Mouse (Mus musculus): Measurements from ENCODE around the gene Irgc1. TPM values are rescaled to one million over a fixed set of nuclear protein-coding genes. Genes with fewer than 3 reads are reported as not detected.
A peak's percentile ranks its signal among the peaks of the same experiment; 100 is the strongest.
"Not testable (repeated sequence)": the region's sequence is repeated elsewhere in the genome, so short reads cannot be mapped to it uniquely, and the experiment has no call there.

The Irgc1 gene
- total RNA-seq, 2 experiments from 2014 or later, result not detected

- not testable (repeated sequence) for DNase-seq (ENCODE audit: low spot score)
Observed at GRCm38 (mm10) chr7:24400489-24400888, 51.6 kb downstream of the Irgc1 start.

GRCm38 (mm10) chr7:24400082-24400452 lies 52.0 kb downstream of the Irgc1 start:
- no peak for DNase-seq (ENCODE audit: low spot score)

- peak; percentile 98 for DNase-seq (ENCODE audit: low spot score)
Observed at GRCm38 (mm10) chr7:24399256-24400081, 52.6 kb downstream of the Irgc1 start, which contains the start of gene Smg9. Smg9 (plus strand) TSS chr7:24399619.

GRCm38 (mm10) chr7:24398364-24398913 lies 53.7 kb downstream of the Irgc1 start:
- no peak for DNase-seq (ENCODE audit: low spot score)

- no peak for DNase-seq (ENCODE audit: low spot score)
Observed at GRCm38 (mm10) chr7:24396832-24397231, 55.3 kb downstream of the Irgc1 start.

GRCm38 (mm10) chr7:24394475-24395161 lies 57.5 kb downstream of the Irgc1 start:
- no peak for DNase-seq (ENCODE audit: low spot score)

GRCm38 (mm10) chr7:24394054-24394453 lies 58.0 kb downstream of the Irgc1 start:
- DNase-seq (ENCODE audit: low spot score), result no peak

- DNase-seq (ENCODE audit: low spot score), result no peak
Observed at GRCm38 (mm10) chr7:24391687-24392086, 60.4 kb downstream of the Irgc1 start.

GRCm38 (mm10) chr7:24391077-24391476 lies 61.0 kb downstream of the Irgc1 start:
- DNase-seq (ENCODE audit: low spot score), result peak; percentile 31

- DNase-seq (ENCODE audit: low spot score), result no peak
Observed at GRCm38 (mm10) chr7:24390512-24390911, 61.6 kb downstream of the Irgc1 start.

GRCm38 (mm10) chr7:24389516-24390187 lies 62.4 kb downstream of the Irgc1 start:
- no peak for DNase-seq (ENCODE audit: low spot score)

- DNase-seq (ENCODE audit: low spot score), result peak; percentile 48
Observed at GRCm38 (mm10) chr7:24387059-24387556, 65.0 kb downstream of the Irgc1 start.

GRCm38 (mm10) chr7:24384827-24385226 lies 67.3 kb downstream of the Irgc1 start:
- peak; percentile 53 for DNase-seq (ENCODE audit: low spot score)

GRCm38 (mm10) chr7:24384070-24384469 lies 68.0 kb downstream of the Irgc1 start:
- no peak for DNase-seq (ENCODE audit: low spot score)

GRCm38 (mm10) chr7:24382730-24383372 lies 69.2 kb downstream of the Irgc1 start:
- no peak for DNase-seq (ENCODE audit: low spot score)

Other genes with a start within 250 kb of the Irgc1 start
- gene Zfp111, start 240.9 kb downstream of the Irgc1 start, total RNA-seq (2021), result 1 to 10 TPM; 2.3 to 2.4 TPM
- gene Zfp109, start 214.7 kb downstream of the Irgc1 start, total RNA-seq (2021), result 1 to 10 TPM; 2.4 to 2.6 TPM
- 1 to 10 TPM; 1.8 to 2.1 TPM for gene Zfp108, start 197.5 kb downstream of the Irgc1 start, total RNA-seq (2021)
- gene Zfp93, start 181.9 kb downstream of the Irgc1 start, total RNA-seq (2021), result 1 to 10 TPM; 7.0 TPM
- gene Zfp61, start 151.1 kb downstream of the Irgc1 start, total RNA-seq (2021), result 1 to 10 TPM; 2.2 to 2.6 TPM
- gene Zfp94, start 135.6 kb downstream of the Irgc1 start, total RNA-seq (2021), result 1 to 10 TPM; 1.7 to 2.1 TPM
- gene Tescl, start 118.4 kb downstream of the Irgc1 start, total RNA-seq (2021), result not detected
- not detected for gene Lypd5, start 103.1 kb downstream of the Irgc1 start, total RNA-seq (2021)
- gene Kcnn4, start 82.0 kb downstream of the Irgc1 start, total RNA-seq (2021), result under 1 TPM; 0.46 to 0.50 TPM
- gene Smg9, start 52.7 kb downstream of the Irgc1 start, total RNA-seq (2021), result 10 to 100 TPM; 10.3 to 11.0 TPM
- gene Plaur, start 10.2 kb upstream of the Irgc1 start, total RNA-seq (2021), result 1 to 10 TPM in 1 of 2 experiments, under 1 TPM in 1; 0.87 to 1.4 TPM
- gene Cadm4, start 29.7 kb upstream of the Irgc1 start, total RNA-seq (2021), result 1 to 10 TPM; 2.3 to 3.4 TPM
- 1 to 10 TPM; 4.1 to 4.5 TPM for gene Zfp428, start 54.7 kb upstream of the Irgc1 start, total RNA-seq (2021)
- gene AC161166.1, start 60.2 kb upstream of the Irgc1 start, total RNA-seq (2021), result not detected
- 10 to 100 TPM; 11.5 to 16.2 TPM for gene Irgq, start 78.4 kb upstream of the Irgc1 start, total RNA-seq (2021)
- gene Pinlyp, start 93.8 kb upstream of the Irgc1 start, total RNA-seq (2021), result not detected
- gene Xrcc1, start 94.0 kb upstream of the Irgc1 start, total RNA-seq (2021), result 10 to 100 TPM; 16.5 to 20.1 TPM
- 10 to 100 TPM; 25.5 to 29.0 TPM for gene Ethe1, start 135.2 kb upstream of the Irgc1 start, total RNA-seq (2021)
- under 1 TPM in 1 of 2 experiments, not detected in 1; 0.09 TPM for gene Zfp575, start 135.3 kb upstream of the Irgc1 start, total RNA-seq (2021)
- under 1 TPM; 0.34 to 0.64 TPM for gene Phldb3, start 158.5 kb upstream of the Irgc1 start, total RNA-seq (2021)
- not detected for gene Lypd3, start 184.3 kb upstream of the Irgc1 start, total RNA-seq (2021)
- gene Tex101, start 224.4 kb upstream of the Irgc1 start, total RNA-seq (2021), result not detected